Mouse (Mus musculus) thymus, adult 2 months (tissue): ENCODE measurements around the gene Fam217b.

Experiments
- CTCF ChIP-seq: fragments of 200-500 bp; IDR thresholded peaks from 2 replicates; pipeline ENCODE4 v1.5.1; 2012; ENCODE audit warnings: mild to moderate bottlenecking, control low read depth, low read length, moderate library complexity, borderline replicate concordance; ENCODE audit not compliant: control insufficient read depth, poor library complexity, insufficient read depth; ENCODE audit errors: extremely low read depth
- POLR2A ChIP-seq: fragments of 200-500 bp; IDR thresholded peaks from 2 replicates; pipeline ENCODE4 v1.6.1; 2012; ENCODE audit warnings: mild to moderate bottlenecking, low read length, control low read depth, moderate library complexity; ENCODE audit not compliant: control insufficient read depth, poor library complexity, insufficient read depth; ENCODE audit errors: extremely low read depth

DNA sequence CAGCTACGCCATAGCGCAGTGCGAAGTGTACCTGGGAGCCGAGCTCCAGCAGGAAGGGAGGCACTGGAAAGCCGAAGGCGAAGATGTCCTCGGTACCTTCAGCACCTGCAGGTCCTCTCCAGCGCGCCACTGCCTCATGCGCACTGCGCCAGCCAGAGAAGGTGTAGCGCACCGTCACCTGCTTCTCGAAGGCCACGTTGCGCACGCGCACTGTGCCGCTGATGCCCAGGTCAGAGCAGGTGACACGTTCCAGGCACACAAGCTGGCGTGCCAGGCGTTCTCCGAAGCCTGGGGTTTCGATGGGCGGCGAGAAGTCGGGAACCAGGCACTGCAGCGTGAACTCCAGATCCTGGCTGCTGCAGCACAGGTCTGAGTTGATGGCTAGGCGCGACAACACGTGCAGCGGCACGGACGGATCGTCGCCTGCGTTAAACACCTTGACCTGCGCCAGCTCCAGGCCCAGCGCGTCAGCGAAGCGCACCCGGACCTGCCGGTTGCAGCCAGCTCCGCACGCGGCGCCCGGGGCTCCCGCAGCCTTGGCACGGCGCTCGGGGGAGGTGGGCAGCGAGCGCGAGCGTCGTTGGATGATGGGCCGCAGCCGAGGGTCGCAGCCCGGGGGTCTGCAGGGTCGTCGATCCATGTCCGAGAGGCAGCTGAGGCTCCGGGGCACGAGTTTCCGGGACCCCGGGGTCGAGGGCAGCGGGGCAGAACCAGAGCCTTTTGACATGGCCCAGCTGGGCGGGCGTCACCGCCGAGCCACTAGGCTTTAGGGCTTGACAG is 653 bp upstream of the Fam217b start:
- TF ChIP-seq POLR2A (no peak), CTCF (no peak)
